Mouse (Mus musculus) E14TG2a.4 (cell line): ENCODE data around the gene Gm11549.

Experiments used
- CTCF ChIP-seq: conservative IDR thresholded peaks from 2 replicates; pipeline ENCODE4 v1.5.1; 2014; ENCODE audit warnings: low read length
- NANOG ChIP-seq: IDR thresholded peaks from 2 replicates; pipeline ENCODE4 v1.6.1; 2014; ENCODE audit warnings: borderline replicate concordance, low read length, mixed read lengths
- POU5F1 ChIP-seq: IDR thresholded peaks from 2 replicates; pipeline ENCODE4 v1.6.1; 2014; ENCODE audit warnings: low read length, borderline replicate concordance

DNA sequence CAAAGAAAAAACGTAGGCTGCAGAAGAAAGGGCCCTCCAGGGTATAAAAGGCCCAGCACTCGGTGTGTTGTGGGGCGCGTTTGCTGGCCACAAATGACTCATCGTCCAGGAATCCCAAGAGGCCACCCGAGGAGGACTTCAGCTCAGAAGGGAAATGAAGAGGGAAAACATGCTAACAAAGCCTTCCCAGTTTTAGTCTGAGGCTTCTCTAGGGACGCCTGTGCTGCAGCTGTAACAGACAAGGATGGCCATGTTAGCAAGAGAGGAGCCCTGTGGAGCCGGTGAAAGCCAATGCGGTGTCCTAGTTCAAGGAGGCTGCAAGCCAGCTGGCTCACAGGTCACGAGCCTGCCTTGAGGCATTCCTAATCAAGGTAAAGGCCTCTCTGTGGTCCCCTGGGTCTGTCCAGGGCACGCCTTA lies 39.8 kb downstream of the Gm11549 start:
- no peak for TF ChIP-seq CTCF
- no peak for TF ChIP-seq POU5F1
- TF ChIP-seq NANOG = no peak
